Mouse (Mus musculus): ENCODE results near the gene R3hdm4. TPM values are rescaled to one million over a fixed set of nuclear protein-coding genes. Genes with fewer than 3 reads are reported as not detected.

Gene R3hdm4
- polyA plus RNA-seq, 1 experiment from 2014 or later = 104 TPM

- Histone ChIP-seq H3K9ac (ENCODE audit: low read depth, low read length) (no peak overlapping the region; the same call in 1 of the 2 replicates), H3K4me1 (replicated peaks; ENCODE audit: control insufficient read depth, insufficient read depth, low read length) (peaks cover 40% of the 10 kb centered on the region), H3K9me3 (ENCODE audit: control insufficient read depth, low read length) (no peaks in the 10 kb centered on the region), H3K4me3 (ENCODE audit: low read depth, low read length) (no peak overlapping the region), H3K36me3 (ENCODE audit: control insufficient read depth, insufficient read depth, low read length) (no peaks in the 10 kb centered on the region), H3K27ac (ENCODE audit: low read depth, low read length) (peak overlapping the region; percentile 97), H3K27me3 (replicated peaks; ENCODE audit: control insufficient read depth, insufficient read depth, low read length) (peaks cover 27% of the 10 kb centered on the region), H3K4me2 (peak overlapping the region; percentile 98)
- 15% methylated on average over 29 of the region's 29 CpGs for WGBS
- ATAC-seq (replicated peaks; ENCODE audit: low FRiP score) = no peak
- peak; percentile 91 for DNase-seq (ENCODE audit: low spot score)
Observed at GRCm38 (mm10) chr10:79924998-79925784, 4.2 kb upstream of the R3hdm4 start.

GRCm38 (mm10) chr10:79921572-79921971, 564 bp upstream of the R3hdm4 start:
- H3K9me3 ChIP-seq (ENCODE audit: control insufficient read depth, low read length) = no peaks in the 10 kb centered on the region
- H3K4me2 ChIP-seq = peak overlapping the region; percentile 58
- H3K4me1 ChIP-seq (replicated peaks; ENCODE audit: control insufficient read depth, insufficient read depth, low read length) = peaks cover 54% of the 10 kb centered on the region
- no peaks in the 10 kb centered on the region for H3K36me3 ChIP-seq (ENCODE audit: control insufficient read depth, insufficient read depth, low read length)
- peak overlapping the region; percentile 31 for H3K4me3 ChIP-seq (ENCODE audit: low read depth, low read length)
- peaks cover 56% of the 10 kb centered on the region for H3K27me3 ChIP-seq (replicated peaks; ENCODE audit: control insufficient read depth, insufficient read depth, low read length)
- no peak overlapping the region for H3K9ac ChIP-seq (ENCODE audit: low read depth, low read length)
- no peak overlapping the region for H3K27ac ChIP-seq (ENCODE audit: low read depth, low read length)
- no peak for DNase-seq (ENCODE audit: low spot score)
- 12% methylated on average over 34 of the region's 34 CpGs for WGBS
- ATAC-seq (replicated peaks; ENCODE audit: low FRiP score) = no peak

- H3K4me3 ChIP-seq (ENCODE audit: low read depth, low read length) = peak overlapping the region; percentile 31; the same call in 1 of the 2 replicates
- H3K36me3 ChIP-seq (ENCODE audit: control insufficient read depth, insufficient read depth, low read length) = no peaks in the 10 kb centered on the region
- no peaks in the 10 kb centered on the region for H3K9me3 ChIP-seq (ENCODE audit: control insufficient read depth, low read length)
- WGBS = 34% methylated on average over 26 of the region's 26 CpGs
- H3K27ac ChIP-seq (ENCODE audit: low read depth, low read length) = no peak overlapping the region
- H3K4me1 ChIP-seq (replicated peaks; ENCODE audit: control insufficient read depth, insufficient read depth, low read length) = peaks cover 55% of the 10 kb centered on the region
- H3K27me3 ChIP-seq (replicated peaks; ENCODE audit: control insufficient read depth, insufficient read depth, low read length) = peaks cover 56% of the 10 kb centered on the region
- DNase-seq (ENCODE audit: low spot score) (no peak), ATAC-seq (replicated peaks; ENCODE audit: low FRiP score) (no peak)
- H3K9ac ChIP-seq (ENCODE audit: low read depth, low read length) = no peak overlapping the region
- H3K4me2 ChIP-seq = peak overlapping the region; percentile 58
Observed at GRCm38 (mm10) chr10:79920056-79920890, 735 bp downstream of the R3hdm4 start.

GRCm38 (mm10) chr10:79919251-79919849, 1.7 kb downstream of the R3hdm4 start:
- no peaks in the 10 kb centered on the region for H3K9me3 ChIP-seq (ENCODE audit: control insufficient read depth, low read length)
- peak overlapping the region; percentile 58 for H3K4me2 ChIP-seq
- DNase-seq (ENCODE audit: low spot score) = no peak
- H3K27me3 ChIP-seq (replicated peaks; ENCODE audit: control insufficient read depth, insufficient read depth, low read length) = peaks cover 56% of the 10 kb centered on the region
- no peak for ATAC-seq (replicated peaks; ENCODE audit: low FRiP score)
- no peaks in the 10 kb centered on the region for H3K36me3 ChIP-seq (ENCODE audit: control insufficient read depth, insufficient read depth, low read length)
- no peak overlapping the region for H3K27ac ChIP-seq (ENCODE audit: low read depth, low read length)
- WGBS = 13% methylated on average over 21 of the region's 21 CpGs
- H3K9ac ChIP-seq (ENCODE audit: low read depth, low read length) = no peak overlapping the region
- H3K4me3 ChIP-seq (ENCODE audit: low read depth, low read length) = peak overlapping the region; percentile 3; the same call in 1 of the 2 replicates
- H3K4me1 ChIP-seq (replicated peaks; ENCODE audit: control insufficient read depth, insufficient read depth, low read length) = peaks cover 64% of the 10 kb centered on the region

- Histone ChIP-seq H3K9me3 (ENCODE audit: control insufficient read depth, low read length) (no peaks in the 10 kb centered on the region), H3K4me1 (replicated peaks; ENCODE audit: control insufficient read depth, insufficient read depth, low read length) (peaks cover 72% of the 10 kb centered on the region), H3K27me3 (replicated peaks; ENCODE audit: control insufficient read depth, insufficient read depth, low read length) (peaks cover 56% of the 10 kb centered on the region), H3K36me3 (ENCODE audit: control insufficient read depth, insufficient read depth, low read length) (no peaks in the 10 kb centered on the region), H3K4me2 (peak overlapping the region; percentile 58), H3K9ac (ENCODE audit: low read depth, low read length) (peak overlapping the region; percentile 18), H3K27ac (ENCODE audit: low read depth, low read length) (no peak overlapping the region), H3K4me3 (ENCODE audit: low read depth, low read length) (peak overlapping the region; percentile 22)
- ATAC-seq (replicated peaks; ENCODE audit: low FRiP score) (no peak), DNase-seq (ENCODE audit: low spot score) (no peak)
- 7% methylated on average over 35 of the region's 35 CpGs for WGBS
Observed at GRCm38 (mm10) chr10:79918231-79919078, 2.6 kb downstream of the R3hdm4 start.

- Histone ChIP-seq H3K4me3 (ENCODE audit: low read depth, low read length) (peak overlapping the region; percentile 82), H3K4me1 (replicated peaks; ENCODE audit: control insufficient read depth, insufficient read depth, low read length) (peaks cover 72% of the 10 kb centered on the region), H3K9ac (ENCODE audit: low read depth, low read length) (peak overlapping the region; percentile 90), H3K9me3 (ENCODE audit: control insufficient read depth, low read length) (no peaks in the 10 kb centered on the region), H3K27me3 (replicated peaks; ENCODE audit: control insufficient read depth, insufficient read depth, low read length) (peaks cover 52% of the 10 kb centered on the region), H3K27ac (ENCODE audit: low read depth, low read length) (0 out of 2 replicates have a peak overlapping the region, but pooled peaks have one; percentile 71), H3K4me2 (peak overlapping the region; percentile 97), H3K36me3 (ENCODE audit: control insufficient read depth, insufficient read depth, low read length) (0 out of 2 replicates have a peak, but pooled peaks cover 3% of the 10 kb centered on the region)
- no peak for ATAC-seq (replicated peaks; ENCODE audit: low FRiP score)
- no peak for DNase-seq (ENCODE audit: low spot score)
- WGBS = 63% methylated on average over 5 of the region's 5 CpGs
Observed at GRCm38 (mm10) chr10:79917532-79918100, 3.4 kb downstream of the R3hdm4 start.

- 0 out of 2 replicates have a peak, but pooled peaks cover 3% of the 10 kb centered on the region for H3K36me3 ChIP-seq (ENCODE audit: control insufficient read depth, insufficient read depth, low read length)
- H3K27me3 ChIP-seq (replicated peaks; ENCODE audit: control insufficient read depth, insufficient read depth, low read length) = peaks cover 46% of the 10 kb centered on the region
- peak within 1 kb of the TSS; percentile 71 for H3K27ac ChIP-seq (ENCODE audit: low read depth, low read length)
- H3K9ac ChIP-seq (ENCODE audit: low read depth, low read length) = peak within 1 kb of the TSS; percentile 90
- ATAC-seq (replicated peaks; ENCODE audit: low FRiP score) = peak; percentile 80
- peak; percentile 84 for DNase-seq (ENCODE audit: low spot score)
- peak within 1 kb of the TSS; percentile 97 for H3K4me2 ChIP-seq
- H3K4me3 ChIP-seq (ENCODE audit: low read depth, low read length) = peak within 1 kb of the TSS; percentile 82
- peaks cover 72% of the 10 kb centered on the region for H3K4me1 ChIP-seq (replicated peaks; ENCODE audit: control insufficient read depth, insufficient read depth, low read length)
- WGBS = 3% methylated on average over 42 of the region's 42 CpGs
- H3K9me3 ChIP-seq (ENCODE audit: control insufficient read depth, low read length) = no peaks in the 10 kb centered on the region
Observed at GRCm38 (mm10) chr10:79916808-79917531, 4.0 kb downstream of the R3hdm4 start, which contains the start of gene Kiss1r. Gene Kiss1r, plus strand, starts transcription at chr10:79916971.
